Mouse (Mus musculus): ENCODE data around the gene Sigmar1.
"Not testable (repeated sequence)": the region's sequence is repeated elsewhere in the genome, so short reads cannot be mapped to it uniquely, and the experiment has no call there.

DNA sequence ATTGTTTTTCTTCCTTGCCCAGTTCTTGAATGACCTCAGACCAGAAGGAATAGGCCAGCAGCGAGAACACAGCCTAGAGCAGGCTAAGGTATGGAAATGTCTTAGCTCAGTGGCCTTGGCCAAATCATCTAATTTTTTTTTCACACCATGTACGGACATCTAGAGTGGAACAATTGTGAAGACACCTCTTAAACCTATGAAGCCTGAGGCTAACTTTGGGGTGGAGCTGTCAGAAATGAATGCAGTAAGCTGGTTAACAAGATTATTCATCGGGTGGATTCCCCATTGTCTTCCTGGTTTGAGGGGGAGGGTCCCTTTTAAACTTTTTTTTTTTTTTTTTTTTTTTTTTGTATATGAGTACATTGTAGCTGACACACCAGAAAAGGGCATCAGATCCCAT is 18.5 kb upstream of the Sigmar1 start:
- TF ChIP-seq CTCF, EP300 (IDR thresholded peaks at IDR 0.05; ENCODE audit: low read depth): not testable (repeated sequence)
